Mouse (Mus musculus): ENCODE measurements at regions not wholly inside any gene's neighbourhood (a gene's known extent, or its start where the extent isn't known, plus 50 kb on each side); places are given as distances from the start of the nearest gene placed in this dataset.

GRCm38 (mm10) chr2:75072471-75072870 is 246.9 kb downstream of the Mtx2 start:
- Histone ChIP-seq H3K4me3 (replicated peaks; ENCODE audit: extremely low read depth, low read depth, low read length) (no peak overlapping the region), H3K4me1 (ENCODE audit: control insufficient read depth, insufficient read depth, low read length) (no peaks in the 10 kb centered on the region)
- TF ChIP-seq POLR2A (IDR thresholded peaks at IDR 0.05; ENCODE audit: borderline replicate concordance, extremely low read depth, low read depth, low read length) (no peak), CTCF (IDR thresholded peaks at IDR 0.05; ENCODE audit: insufficient read depth, low read length) (no peak)
- no peak for DNase-seq
- 25% methylated on average over 8 of the region's 8 CpGs for WGBS

DNA sequence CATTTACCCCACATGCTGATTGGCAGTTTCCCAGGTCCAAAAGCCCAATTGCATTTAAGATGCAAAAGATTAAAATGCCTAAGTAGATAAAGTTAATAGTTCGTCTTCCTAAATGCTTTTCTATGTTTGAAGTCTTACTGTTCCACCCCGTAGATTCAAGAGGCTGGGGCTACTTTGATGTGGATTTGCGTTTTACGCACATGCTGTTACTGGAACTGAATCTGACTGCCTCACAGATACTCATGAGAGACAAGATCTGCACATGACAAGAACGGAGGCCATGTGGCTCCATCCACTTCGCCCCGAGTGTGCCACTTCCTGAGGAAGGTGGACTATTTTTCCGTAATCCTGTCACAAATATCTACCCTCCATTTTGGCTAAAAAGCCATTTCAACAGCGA is 247.6 kb downstream of the Mtx2 start:
- DNase-seq = no peak

GRCm38 (mm10) chr2:75087164-75087563 is 261.6 kb downstream of the Mtx2 start:
- no peak for DNase-seq
- 53% methylated on average over 12 of the region's 12 CpGs for WGBS
- no peak for TF ChIP-seq CTCF (IDR thresholded peaks at IDR 0.05; ENCODE audit: insufficient read depth, low read length)
- TF ChIP-seq POLR2A (IDR thresholded peaks at IDR 0.05; ENCODE audit: borderline replicate concordance, extremely low read depth, low read depth, low read length) = no peak
- no peaks in the 10 kb centered on the region for H3K4me1 ChIP-seq (ENCODE audit: control insufficient read depth, insufficient read depth, low read length)
- no peak overlapping the region for H3K4me3 ChIP-seq (replicated peaks; ENCODE audit: extremely low read depth, low read depth, low read length)

More for the DNA sequence above, 247.6 kb downstream of the Mtx2 start:
- 69% methylated on average over 9 of the region's 9 CpGs for WGBS
- no peak overlapping the region for H3K4me3 ChIP-seq (replicated peaks; ENCODE audit: extremely low read depth, low read depth, low read length)
- TF ChIP-seq CTCF (IDR thresholded peaks at IDR 0.05; ENCODE audit: insufficient read depth, low read length) (no peak), POLR2A (IDR thresholded peaks at IDR 0.05; ENCODE audit: borderline replicate concordance, extremely low read depth, low read depth, low read length) (no peak)
- no peaks in the 10 kb centered on the region for H3K4me1 ChIP-seq (ENCODE audit: control insufficient read depth, insufficient read depth, low read length)

- Histone ChIP-seq H3K4me1 (ENCODE audit: control insufficient read depth, insufficient read depth, low read length) (no peaks in the 10 kb centered on the region), H3K4me3 (replicated peaks; ENCODE audit: extremely low read depth, low read depth, low read length) (no peak overlapping the region)
- no peak for DNase-seq
- WGBS = 53% methylated on average over 8 of the region's 8 CpGs
- TF ChIP-seq CTCF (IDR thresholded peaks at IDR 0.05; ENCODE audit: insufficient read depth, low read length) = no peak
- TF ChIP-seq POLR2A (IDR thresholded peaks at IDR 0.05; ENCODE audit: borderline replicate concordance, extremely low read depth, low read depth, low read length) = no peak
These were observed 263.6 kb downstream of the Mtx2 start for GRCm38 (mm10) chr2:75089186-75089585.

GRCm38 (mm10) chr2:75089616-75090015 is 264.0 kb downstream of the Mtx2 start:
- no peaks in the 10 kb centered on the region for H3K4me1 ChIP-seq (ENCODE audit: control insufficient read depth, insufficient read depth, low read length)
- WGBS = 27% methylated on average over 6 of the region's 6 CpGs
- no peak for DNase-seq
- H3K4me3 ChIP-seq (replicated peaks; ENCODE audit: extremely low read depth, low read depth, low read length) = no peak overlapping the region
- no peak for TF ChIP-seq POLR2A (IDR thresholded peaks at IDR 0.05; ENCODE audit: borderline replicate concordance, extremely low read depth, low read depth, low read length)
- TF ChIP-seq CTCF (IDR thresholded peaks at IDR 0.05; ENCODE audit: insufficient read depth, low read length) = no peak

DNA sequence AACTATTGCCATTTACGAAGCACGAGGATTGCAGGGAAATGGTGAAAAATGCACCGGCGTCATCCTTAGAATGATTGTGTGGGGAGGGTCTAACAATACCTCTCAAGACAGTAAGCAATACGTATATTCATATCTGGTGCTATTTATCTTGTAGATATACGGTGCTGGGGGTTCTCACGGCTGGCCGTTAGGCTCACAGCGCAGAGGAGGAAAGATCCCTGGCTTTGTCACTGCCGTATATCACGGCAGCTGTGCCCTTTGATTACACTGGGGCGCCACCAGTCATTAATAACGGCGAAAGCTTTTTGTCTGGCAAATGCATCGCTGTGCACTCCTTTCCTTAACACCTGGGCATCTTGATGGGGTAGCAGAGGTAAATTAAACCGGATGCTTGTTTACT is 264.8 kb downstream of the Mtx2 start:
- DNase-seq = no peak
- TF ChIP-seq CTCF (IDR thresholded peaks at IDR 0.05; ENCODE audit: insufficient read depth, low read length) (no peak), POLR2A (IDR thresholded peaks at IDR 0.05; ENCODE audit: borderline replicate concordance, extremely low read depth, low read depth, low read length) (no peak)
- Histone ChIP-seq H3K4me1 (ENCODE audit: control insufficient read depth, insufficient read depth, low read length) (no peaks in the 10 kb centered on the region), H3K4me3 (replicated peaks; ENCODE audit: extremely low read depth, low read depth, low read length) (no peak overlapping the region)
- 65% methylated on average over 16 of the region's 16 CpGs for WGBS

DNA sequence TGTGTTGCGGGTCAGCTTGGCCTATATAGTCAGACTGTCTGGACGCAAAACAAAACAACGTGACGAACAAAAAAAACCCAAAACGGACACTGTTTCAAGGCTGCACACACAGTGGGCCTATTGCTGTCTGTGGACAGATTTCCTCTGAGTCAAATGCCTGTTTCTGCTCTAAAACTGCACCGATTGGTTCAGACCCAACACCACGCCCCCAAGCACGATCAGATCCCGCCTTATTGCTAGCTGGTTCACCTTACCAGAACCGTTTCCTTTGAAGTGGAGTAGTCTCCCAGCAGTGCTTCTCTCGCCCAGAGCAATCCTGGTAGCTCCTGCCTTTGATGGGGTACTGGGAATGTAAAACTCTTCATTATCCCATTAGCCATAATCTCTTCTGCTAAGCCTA is 275.9 kb downstream of the Mtx2 start:
- DNase-seq = no peak
- Histone ChIP-seq H3K4me3 (replicated peaks; ENCODE audit: extremely low read depth, low read depth, low read length) (no peak overlapping the region), H3K4me1 (ENCODE audit: control insufficient read depth, insufficient read depth, low read length) (no peaks in the 10 kb centered on the region)
- TF ChIP-seq CTCF (IDR thresholded peaks at IDR 0.05; ENCODE audit: insufficient read depth, low read length) = no peak
- no peak for TF ChIP-seq POLR2A (IDR thresholded peaks at IDR 0.05; ENCODE audit: borderline replicate concordance, extremely low read depth, low read depth, low read length)
- WGBS = 48% methylated on average over 11 of the region's 11 CpGs

GRCm38 (mm10) chr2:75112751-75113150 is 287.1 kb downstream of the Mtx2 start:
- no peak for TF ChIP-seq CTCF (IDR thresholded peaks at IDR 0.05; ENCODE audit: insufficient read depth, low read length)
- no peak for TF ChIP-seq POLR2A (IDR thresholded peaks at IDR 0.05; ENCODE audit: borderline replicate concordance, extremely low read depth, low read depth, low read length)
- no peak for DNase-seq
- no peaks in the 10 kb centered on the region for H3K4me1 ChIP-seq (ENCODE audit: control insufficient read depth, insufficient read depth, low read length)
- 73% methylated on average over 9 of the region's 9 CpGs for WGBS
- H3K4me3 ChIP-seq (replicated peaks; ENCODE audit: extremely low read depth, low read depth, low read length) = no peak overlapping the region

- Histone ChIP-seq H3K4me3 (replicated peaks; ENCODE audit: extremely low read depth, low read depth, low read length) (no peak overlapping the region), H3K4me1 (ENCODE audit: control insufficient read depth, insufficient read depth, low read length) (no peaks in the 10 kb centered on the region)
- TF ChIP-seq POLR2A (IDR thresholded peaks at IDR 0.05; ENCODE audit: borderline replicate concordance, extremely low read depth, low read depth, low read length) (no peak), CTCF (IDR thresholded peaks at IDR 0.05; ENCODE audit: insufficient read depth, low read length) (no peak)
- WGBS = 27% methylated on average over 6 of the region's 6 CpGs
- no peak for DNase-seq
These were observed 288.8 kb downstream of the Mtx2 start for GRCm38 (mm10) chr2:75114375-75114774.

DNA sequence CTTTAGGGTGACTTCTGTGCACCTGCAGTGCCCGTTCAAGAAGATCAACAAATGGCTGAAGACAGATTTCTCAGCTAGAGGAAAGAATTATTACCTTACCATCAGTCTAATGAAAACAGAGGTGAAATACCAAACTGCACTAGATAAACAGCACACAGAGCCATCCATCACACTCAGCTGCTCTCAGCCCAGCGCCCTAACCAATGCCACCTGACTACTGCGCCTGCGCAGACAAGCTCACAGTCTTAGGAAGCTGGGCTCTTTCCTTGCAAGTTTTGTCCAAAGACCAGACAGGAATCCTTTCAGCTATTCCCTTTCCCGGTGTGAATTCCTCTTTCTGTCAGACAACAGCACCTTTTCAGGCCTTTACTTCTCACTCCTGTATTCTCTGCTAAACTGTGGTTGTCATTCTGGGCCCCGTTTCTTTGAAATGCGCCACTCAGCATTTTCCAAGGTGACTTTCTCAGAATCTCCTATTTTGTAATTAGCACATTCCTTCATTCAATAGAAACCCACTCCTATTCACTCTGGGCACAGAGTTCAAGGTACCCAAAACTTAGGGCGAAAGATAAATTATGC is 292.8 kb downstream of the Mtx2 start:
- DNase-seq = no peak
- WGBS = 67% methylated on average over 8 of the region's 8 CpGs
- H3K4me3 ChIP-seq (replicated peaks; ENCODE audit: extremely low read depth, low read depth, low read length) = no peak overlapping the region
- no peaks in the 10 kb centered on the region for H3K4me1 ChIP-seq (ENCODE audit: control insufficient read depth, insufficient read depth, low read length)
- TF ChIP-seq CTCF (IDR thresholded peaks at IDR 0.05; ENCODE audit: insufficient read depth, low read length) = no peak
- TF ChIP-seq POLR2A (IDR thresholded peaks at IDR 0.05; ENCODE audit: borderline replicate concordance, extremely low read depth, low read depth, low read length) = no peak
